Mouse (Mus musculus): ENCODE measurements around the gene Arhgap35.

DNA sequence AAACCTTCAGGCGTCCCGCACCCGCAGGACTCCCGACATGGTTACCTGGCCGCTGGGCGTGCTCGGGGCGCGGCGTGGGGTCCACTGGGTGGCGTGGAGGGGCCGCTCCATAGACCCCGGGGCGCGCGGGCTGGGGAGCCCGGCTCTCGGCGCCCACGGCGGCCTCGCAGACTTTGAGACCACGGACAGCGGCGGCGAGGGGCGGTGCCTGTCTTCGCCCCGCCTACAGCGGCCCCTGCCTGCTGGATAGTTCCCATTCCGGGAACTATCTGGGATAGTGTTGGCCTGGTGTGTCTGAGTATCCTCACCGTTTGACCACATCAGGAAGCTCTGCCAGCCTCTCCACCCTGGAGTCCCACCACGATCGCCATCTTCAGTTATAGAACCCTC is 138.2 kb downstream of the Arhgap35 start:
- no peak for TF ChIP-seq CTCF (conservative IDR thresholded peaks at IDR 0.05; ENCODE audit: low read length)
- TF ChIP-seq NANOG (IDR thresholded peaks at IDR 0.05; ENCODE audit: borderline replicate concordance, low read length): no peak
- no peak for TF ChIP-seq POU5F1 (IDR thresholded peaks at IDR 0.05; ENCODE audit: borderline replicate concordance, low read length)

Data from E14TG2a.4 (cell line).